Mouse (Mus musculus): ENCODE data around the gene Lrsam1. TPM values are rescaled to one million over a fixed set of nuclear protein-coding genes. Genes with fewer than 3 reads are reported as not detected.
A peak's percentile ranks its signal among the peaks of the same experiment; 100 is the strongest.

Lrsam1 gene
- polyA plus RNA-seq, 1 experiment from 2014 or later, result 11.8 TPM

- WGBS, result under 1% methylated on average over 55 of the region's 55 CpGs
- Histone ChIP-seq H3K27ac (ENCODE audit: poor library complexity, severe bottlenecking) (peak overlapping the region; percentile 97), H3K9me3 (replicated peaks) (no peaks in the 10 kb centered on the region), H3K4me2 (peak overlapping the region; percentile 88), H3K4me3 (peak overlapping the region; percentile 68), H3K27me3 (replicated peaks) (no peaks in the 10 kb centered on the region), H3K9ac (peak overlapping the region; percentile 84), H3K36me3 (peaks cover 25% of the 10 kb centered on the region), H3K4me1 (replicated peaks) (peaks cover 42% of the 10 kb centered on the region)
- ATAC-seq (ENCODE audit: insufficient number of reproducible peaks, low FRiP score), result peak; percentile 85
Measured at GRCm38 (mm10) chr2:32966689-32967631, 5.5 kb upstream of the Lrsam1 start.

GRCm38 (mm10) chr2:32966184-32966688, 4.8 kb upstream of the Lrsam1 start:
- Histone ChIP-seq H3K4me1 (replicated peaks) (peaks cover 42% of the 10 kb centered on the region), H3K4me2 (peak overlapping the region; percentile 88), H3K27ac (ENCODE audit: poor library complexity, severe bottlenecking) (peak overlapping the region; percentile 97), H3K9me3 (replicated peaks) (no peaks in the 10 kb centered on the region), H3K36me3 (peaks cover 25% of the 10 kb centered on the region), H3K27me3 (replicated peaks) (no peaks in the 10 kb centered on the region), H3K4me3 (peak overlapping the region; percentile 68), H3K9ac (peak overlapping the region; percentile 84)
- 10% methylated on average over 13 of the region's 13 CpGs for WGBS
- ATAC-seq (ENCODE audit: insufficient number of reproducible peaks, low FRiP score), result no peak

DNA sequence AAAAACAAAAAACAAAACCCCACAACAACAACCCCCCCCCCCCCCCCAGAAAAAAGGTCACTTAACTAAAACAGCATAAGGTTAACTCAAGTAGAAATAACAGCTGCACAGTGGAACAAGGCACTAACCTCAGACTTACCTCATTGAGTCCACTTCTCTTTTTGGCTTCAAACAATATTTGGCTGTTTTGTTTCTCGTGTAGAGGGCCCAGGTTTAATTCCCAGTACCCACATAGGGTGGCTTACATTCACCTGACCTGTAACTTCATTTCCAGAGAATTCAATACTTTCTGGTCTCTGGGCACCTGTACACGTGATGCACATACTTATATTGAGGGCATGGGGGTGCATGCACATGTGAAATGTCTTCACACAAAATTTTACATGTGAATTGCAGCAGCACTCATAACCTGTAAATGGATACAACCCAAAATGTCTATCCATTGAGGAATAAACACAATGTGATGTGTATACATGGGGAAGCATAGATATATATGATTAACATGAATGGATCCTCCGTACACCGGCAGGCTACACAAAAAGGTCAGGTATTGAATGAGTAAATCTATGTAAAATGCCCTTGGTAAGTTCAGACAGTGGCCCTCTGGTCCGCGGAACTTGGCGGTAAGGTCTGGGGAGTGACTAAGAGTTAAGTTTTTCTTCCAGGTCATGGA, 4.2 kb upstream of the Lrsam1 start:
- ATAC-seq (ENCODE audit: insufficient number of reproducible peaks, low FRiP score), result no peak
- Histone ChIP-seq H3K9ac (no peak overlapping the region), H3K4me2 (peak overlapping the region; percentile 88), H3K4me3 (no peak overlapping the region), H3K27ac (ENCODE audit: poor library complexity, severe bottlenecking) (no peak overlapping the region), H3K27me3 (replicated peaks) (no peaks in the 10 kb centered on the region), H3K4me1 (replicated peaks) (peaks cover 46% of the 10 kb centered on the region), H3K36me3 (peaks cover 25% of the 10 kb centered on the region), H3K9me3 (replicated peaks) (no peaks in the 10 kb centered on the region)
- WGBS, result 17% methylated on average over 7 of the region's 7 CpGs

DNA sequence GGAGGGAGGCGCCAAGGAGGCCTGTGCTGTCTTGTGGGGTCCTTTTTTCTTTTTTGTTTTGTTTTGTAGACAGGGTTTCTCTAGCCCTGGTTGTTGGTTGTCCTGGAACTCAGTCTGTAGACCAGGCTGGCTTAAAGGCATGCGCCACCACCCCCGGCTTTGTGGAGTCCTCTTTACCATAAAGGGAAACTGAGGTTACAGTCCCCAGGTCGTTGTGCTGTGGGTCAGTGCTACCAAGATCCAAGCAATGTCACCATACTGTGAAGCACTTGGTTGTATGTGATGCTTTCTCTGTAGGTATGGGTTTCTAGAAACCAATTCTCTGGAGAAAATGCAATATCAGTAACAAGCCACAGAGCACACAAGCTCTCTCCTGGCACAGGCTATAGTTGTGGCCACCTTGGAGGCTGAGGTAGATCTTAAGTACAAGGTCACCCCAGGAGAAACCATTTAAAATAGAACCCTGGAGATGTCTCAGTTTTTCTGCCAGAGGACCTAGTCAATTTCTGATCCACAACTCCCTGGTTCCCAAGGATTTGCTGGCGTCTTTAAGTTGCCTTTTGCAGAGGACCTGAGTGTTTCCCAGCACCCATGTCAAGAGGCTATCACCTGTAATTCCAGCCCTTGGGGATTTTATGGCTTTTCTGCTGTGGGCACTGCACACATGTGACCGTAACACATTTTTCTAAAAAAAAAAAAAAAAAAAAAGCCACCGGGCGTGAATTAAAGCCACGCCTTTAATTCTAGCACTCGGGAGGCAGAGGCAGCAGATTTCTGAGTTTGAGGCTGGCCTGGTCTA, 3.4 kb upstream of the Lrsam1 start:
- Histone ChIP-seq H3K4me1 (replicated peaks) (peaks cover 49% of the 10 kb centered on the region), H3K9ac (no peak overlapping the region), H3K27ac (ENCODE audit: poor library complexity, severe bottlenecking) (no peak overlapping the region), H3K36me3 (peaks cover 25% of the 10 kb centered on the region), H3K4me3 (no peak overlapping the region), H3K27me3 (replicated peaks) (no peaks in the 10 kb centered on the region), H3K9me3 (replicated peaks) (no peaks in the 10 kb centered on the region), H3K4me2 (no peak overlapping the region; the same call in 1 of the 2 replicates)
- 28% methylated on average over 10 of the region's 10 CpGs for WGBS
- ATAC-seq (ENCODE audit: insufficient number of reproducible peaks, low FRiP score), result no peak

- no peaks in the 10 kb centered on the region for H3K27me3 ChIP-seq (replicated peaks)
- H3K36me3 ChIP-seq, result peaks cover 25% of the 10 kb centered on the region
- no peaks in the 10 kb centered on the region for H3K9me3 ChIP-seq (replicated peaks)
- peak overlapping the region; percentile 95; the same call in 1 of the 2 replicates for H3K4me3 ChIP-seq
- no peak overlapping the region for H3K27ac ChIP-seq (ENCODE audit: poor library complexity, severe bottlenecking)
- H3K4me2 ChIP-seq, result peak overlapping the region; percentile 83; the same call in 1 of the 2 replicates
- 73% methylated on average over 1 of the region's 1 CpGs for WGBS
- H3K4me1 ChIP-seq (replicated peaks), result peaks cover 42% of the 10 kb centered on the region
- no peak overlapping the region for H3K9ac ChIP-seq
- no peak for ATAC-seq (ENCODE audit: insufficient number of reproducible peaks, low FRiP score)
Measured at GRCm38 (mm10) chr2:32963981-32964380, 2.6 kb upstream of the Lrsam1 start.

DNA sequence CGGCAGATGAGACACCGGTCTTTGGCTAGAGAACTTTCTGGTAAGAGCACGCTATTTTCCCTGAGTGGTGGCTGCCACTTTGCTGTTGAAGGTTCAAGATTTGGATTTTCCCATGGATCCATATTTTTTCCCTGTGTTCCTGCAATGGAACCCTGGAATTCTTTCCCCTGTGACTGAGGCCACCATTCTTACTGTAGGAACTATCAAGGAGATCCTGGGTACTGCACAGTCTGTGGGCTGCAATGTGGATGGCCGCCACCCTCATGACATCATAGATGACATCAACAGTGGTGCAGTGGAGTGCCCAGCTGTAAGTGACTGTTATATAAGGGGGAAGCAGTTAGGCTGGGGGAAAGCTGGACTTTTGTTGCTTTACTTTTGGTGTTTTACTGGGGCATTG, 2.1 kb upstream of the Lrsam1 start:
- H3K27ac ChIP-seq (ENCODE audit: poor library complexity, severe bottlenecking), result peak overlapping the region; percentile 32
- H3K4me1 ChIP-seq (replicated peaks), result peaks cover 40% of the 10 kb centered on the region
- peak overlapping the region; percentile 83 for H3K4me2 ChIP-seq
- WGBS, result 75% methylated on average over 4 of the region's 4 CpGs
- H3K9ac ChIP-seq, result 0 out of 2 replicates have a peak overlapping the region, but pooled peaks have one; percentile 99
- H3K9me3 ChIP-seq (replicated peaks), result no peaks in the 10 kb centered on the region
- peaks cover 25% of the 10 kb centered on the region for H3K36me3 ChIP-seq
- H3K27me3 ChIP-seq (replicated peaks), result no peaks in the 10 kb centered on the region
- peak overlapping the region; percentile 95 for H3K4me3 ChIP-seq
- no peak for ATAC-seq (ENCODE audit: insufficient number of reproducible peaks, low FRiP score)

- Histone ChIP-seq H3K4me1 (replicated peaks) (peaks cover 33% of the 10 kb centered on the region), H3K27ac (ENCODE audit: poor library complexity, severe bottlenecking) (peak overlapping the region; percentile 84), H3K4me3 (peak overlapping the region; percentile 95), H3K36me3 (peaks cover 32% of the 10 kb centered on the region), H3K9me3 (replicated peaks) (no peaks in the 10 kb centered on the region), H3K4me2 (peak overlapping the region; percentile 83), H3K9ac (peak overlapping the region; percentile 99), H3K27me3 (replicated peaks) (no peaks in the 10 kb centered on the region)
- no peak for ATAC-seq (ENCODE audit: insufficient number of reproducible peaks, low FRiP score)
- 6% methylated on average over 9 of the region's 9 CpGs for WGBS
Measured at GRCm38 (mm10) chr2:32962875-32963220, 1.4 kb upstream of the Lrsam1 start.

GRCm38 (mm10) chr2:32962062-32962874, 854 bp upstream of the Lrsam1 start:
- Histone ChIP-seq H3K9ac (peak overlapping the region; percentile 99), H3K4me2 (peak overlapping the region; percentile 83), H3K27ac (ENCODE audit: poor library complexity, severe bottlenecking) (peak overlapping the region; percentile 84), H3K4me1 (replicated peaks) (peaks cover 28% of the 10 kb centered on the region), H3K27me3 (replicated peaks) (no peaks in the 10 kb centered on the region), H3K9me3 (replicated peaks) (no peaks in the 10 kb centered on the region), H3K4me3 (peak overlapping the region; percentile 95), H3K36me3 (peaks cover 37% of the 10 kb centered on the region)
- ATAC-seq (ENCODE audit: insufficient number of reproducible peaks, low FRiP score), result no peak
- under 1% methylated on average over 33 of the region's 33 CpGs for WGBS

- Histone ChIP-seq H3K4me1 (replicated peaks) (peaks cover 28% of the 10 kb centered on the region), H3K9ac (peak overlapping the region; percentile 81; the same call in 1 of the 2 replicates), H3K9me3 (replicated peaks) (no peaks in the 10 kb centered on the region), H3K27ac (ENCODE audit: poor library complexity, severe bottlenecking) (no peak overlapping the region), H3K36me3 (peaks cover 51% of the 10 kb centered on the region), H3K4me3 (peak overlapping the region; percentile 95; the same call in 1 of the 2 replicates), H3K4me2 (peak overlapping the region; percentile 83), H3K27me3 (replicated peaks) (no peaks in the 10 kb centered on the region)
- 81% methylated on average over 4 of the region's 4 CpGs for WGBS
- no peak for ATAC-seq (ENCODE audit: insufficient number of reproducible peaks, low FRiP score)
Measured at GRCm38 (mm10) chr2:32960273-32960672, 1.1 kb downstream of the Lrsam1 start.

DNA sequence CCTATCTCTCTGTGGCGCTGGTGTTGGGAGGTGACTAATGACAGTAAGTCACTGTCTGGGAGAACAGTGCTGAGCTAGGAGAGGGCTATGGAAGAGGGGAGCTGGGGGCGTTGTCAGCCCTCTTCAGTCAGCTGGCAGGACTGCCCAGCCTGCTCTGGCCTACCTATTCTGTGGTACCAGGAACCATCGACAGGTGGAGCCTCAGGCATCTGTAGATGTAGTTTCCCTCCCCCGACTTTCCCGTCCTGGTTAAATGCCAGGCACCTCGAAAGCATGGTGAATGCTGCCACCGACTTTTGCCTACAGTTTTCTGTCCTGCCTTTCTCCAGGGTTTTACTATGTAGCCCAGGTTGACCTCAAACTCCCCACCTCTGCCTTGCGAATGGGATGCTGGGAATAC, 4.1 kb downstream of the Lrsam1 start:
- H3K27me3 ChIP-seq (replicated peaks), result no peaks in the 10 kb centered on the region
- 54% methylated on average over 8 of the region's 8 CpGs for WGBS
- ATAC-seq (ENCODE audit: insufficient number of reproducible peaks, low FRiP score), result no peak
- H3K9ac ChIP-seq, result no peak overlapping the region
- no peak overlapping the region for H3K27ac ChIP-seq (ENCODE audit: poor library complexity, severe bottlenecking)
- peaks cover 52% of the 10 kb centered on the region for H3K36me3 ChIP-seq
- H3K4me2 ChIP-seq, result no peak overlapping the region
- no peak overlapping the region for H3K4me3 ChIP-seq
- H3K4me1 ChIP-seq (replicated peaks), result peaks cover 10% of the 10 kb centered on the region
- H3K9me3 ChIP-seq (replicated peaks), result 0 out of 2 replicates have a peak, but pooled peaks cover 7% of the 10 kb centered on the region
